9 mouse cellular contexts compared by ENCODE assay signal in the genomic region with DNA sequence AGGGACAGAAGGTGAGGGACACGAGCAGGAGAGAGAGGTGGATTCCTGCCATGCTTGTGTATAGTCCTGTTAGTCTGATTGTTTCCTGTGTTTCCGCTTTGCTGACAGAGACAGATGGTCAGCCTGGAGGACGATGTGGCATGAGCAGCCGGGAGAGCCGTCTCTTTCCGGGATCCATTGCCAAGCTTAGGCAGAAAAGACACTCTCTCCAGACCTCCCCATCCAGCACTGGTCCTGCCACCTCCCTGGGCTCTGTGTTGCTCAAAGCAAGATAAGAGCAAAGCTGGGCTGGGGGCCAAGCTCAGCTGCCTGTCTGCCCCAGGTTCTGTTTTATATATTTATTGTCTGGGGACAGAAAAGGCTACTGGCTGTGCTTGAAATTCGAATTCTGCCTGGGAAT. TPM values are rescaled to one million over a fixed set of nuclear protein-coding genes. Genes with fewer than 3 reads are reported as not detected.
A peak's percentile ranks its signal among the peaks of the same experiment; 100 is the strongest.
DNase-seq lines count a peak whose midpoint lies in the region; ATAC-seq lines count a peak whose summit lies in the region.
"Had no signal": no experiment of that assay in that cellular context is flagged by ENCODE, and none has a peak within 500 bp of the region (broad histone marks: within the 10 kb centered on the region; RNA-seq: fewer than 3 reads in every experiment).

No protein-coding gene starts in this region.

- no peak for ATAC-seq in midbrain, embryonic 15.5 days (replicated peaks)
- no peak for ATAC-seq in midbrain, embryonic 11.5 days (ENCODE audit: low FRiP score)
- peak; percentile 89 for ATAC-seq in heart, embryonic 16.5 days (replicated peaks; ENCODE audit: extremely low read depth, insufficient read depth, low FRiP score)
- no peak for ATAC-seq in erythroid progenitor cell, adult 5-6 weeks (replicated peaks; ENCODE audit: low FRiP score, poor library complexity, severe bottlenecking)

- H3K9ac ChIP-seq in midbrain, embryonic 15.5 days = no peak overlapping the region
- H3K9ac ChIP-seq in midbrain, embryonic 11.5 days (ENCODE audit: low read length) = no peak overlapping the region
- H3K9ac ChIP-seq in heart, embryonic 16.5 days (ENCODE audit: low read length) = peak overlapping the region; percentile 21; the same call in 1 of the 2 replicates
- H3K9ac ChIP-seq: neural tube, embryonic 13.5 days had no signal

- H3K27me3 ChIP-seq in midbrain, embryonic 15.5 days (replicated peaks) = no peaks in the 10 kb centered on the region
- no peaks in the 10 kb centered on the region for H3K27me3 ChIP-seq in midbrain, embryonic 11.5 days (ENCODE audit: control insufficient read depth, insufficient read depth, low read length)
- no peaks in the 10 kb centered on the region for H3K27me3 ChIP-seq in heart, embryonic 16.5 days (ENCODE audit: control insufficient read depth, insufficient read depth, low read length)
- H3K27me3 ChIP-seq: neural tube, embryonic 13.5 days had no signal

- WGBS in midbrain, embryonic 15.5 days = 70% methylated on average over 7 of the region's 7 CpGs
- 87% methylated on average over 7 of the region's 7 CpGs for WGBS in midbrain, embryonic 11.5 days
- WGBS in heart, embryonic 16.5 days = 8% methylated on average over 7 of the region's 7 CpGs

- H3K4me3 ChIP-seq in midbrain, embryonic 15.5 days = no peak overlapping the region
- no peak overlapping the region for H3K4me3 ChIP-seq in midbrain, embryonic 11.5 days (ENCODE audit: low read depth, low read length)
- peak overlapping the region; percentile 3; the same call in 1 of the 2 replicates for H3K4me3 ChIP-seq in heart, embryonic 16.5 days (ENCODE audit: low read length)
- H3K4me3 ChIP-seq: neural tube, embryonic 13.5 days had no signal

- 0 out of 2 replicates have a peak overlapping the region, but pooled peaks have one; percentile 32 for H3K27ac ChIP-seq in midbrain, embryonic 15.5 days
- no peak overlapping the region for H3K27ac ChIP-seq in midbrain, embryonic 11.5 days (ENCODE audit: low read depth, low read length)
- peak overlapping the region; percentile 85 for H3K27ac ChIP-seq in heart, embryonic 16.5 days (ENCODE audit: low read length)
- H3K27ac ChIP-seq: neural tube, embryonic 13.5 days had no signal

- H3K4me2 ChIP-seq in midbrain, embryonic 15.5 days = no peak overlapping the region
- no peak overlapping the region for H3K4me2 ChIP-seq in midbrain, embryonic 11.5 days
- H3K4me2 ChIP-seq in heart, embryonic 16.5 days (ENCODE audit: low read depth, low read length) = peak overlapping the region; percentile 13; the same call in 1 of the 2 replicates
- H3K4me2 ChIP-seq: neural tube, embryonic 13.5 days had no signal

- no peak for DNase-seq in midbrain, embryonic 11.5 days (ENCODE audit: low spot score, missing footprints)
- peak; percentile 92 to 97 for DNase-seq in cerebellum, adult 18-20 months
- peak; percentile 70 to 81 for DNase-seq in kidney, postnatal 4 days
- peak; percentile 72 for DNase-seq in testis, postnatal 14 days (ENCODE audit: low spot score)
- DNase-seq in thymus, postnatal 4 days = no peak

- no peaks in the 10 kb centered on the region for H3K9me3 ChIP-seq in midbrain, embryonic 15.5 days
- H3K9me3 ChIP-seq in midbrain, embryonic 11.5 days (ENCODE audit: control insufficient read depth, low read length) = no peaks in the 10 kb centered on the region
- H3K9me3 ChIP-seq in heart, embryonic 16.5 days (replicated peaks; ENCODE audit: control insufficient read depth, low read length) = no peaks in the 10 kb centered on the region
- H3K9me3 ChIP-seq: neural tube, embryonic 13.5 days had no signal

- no peaks in the 10 kb centered on the region for H3K4me1 ChIP-seq in midbrain, embryonic 15.5 days
- H3K4me1 ChIP-seq in midbrain, embryonic 11.5 days (ENCODE audit: control insufficient read depth, insufficient read depth, low read length) = no peaks in the 10 kb centered on the region
- peaks cover 35% of the 10 kb centered on the region for H3K4me1 ChIP-seq in heart, embryonic 16.5 days (ENCODE audit: control insufficient read depth, insufficient read depth, low read length)
- H3K4me1 ChIP-seq: neural tube, embryonic 13.5 days had no signal

- peaks cover 26% of the 10 kb centered on the region for H3K36me3 ChIP-seq in midbrain, embryonic 15.5 days (replicated peaks)
- H3K36me3 ChIP-seq in midbrain, embryonic 11.5 days (ENCODE audit: control insufficient read depth, insufficient read depth, low read length) = peaks cover 49% of the 10 kb centered on the region
- peaks cover 36% of the 10 kb centered on the region for H3K36me3 ChIP-seq in heart, embryonic 16.5 days (ENCODE audit: control insufficient read depth, insufficient read depth)

RNA-seq across cellular contexts. Expression of a gene that starts 12.1 kb away (rescaled TPM):
- 15.7 and 17.8 TPM in 2 replicates for polyA plus RNA-seq in midbrain, embryonic 15.5 days (2015; fragmentation: Nextera tagmentation; extraction: Ambion mirVana)
- 91.3 and 115 TPM in 2 replicates for polyA plus RNA-seq in midbrain, embryonic 11.5 days (2014; fragmentation: Nextera tagmentation; extraction: Ambion mirVana)
- 91.4 and 93.2 TPM in 2 replicates for polyA plus RNA-seq in heart, embryonic 16.5 days (2015; fragmentation: Nextera tagmentation; extraction: Ambion mirVana)
- total RNA-seq in erythroid progenitor cell, adult 5-6 weeks (2015; ENCODE audit: low replicate concordance) = 40.7 and 50.7 TPM in 2 replicates
- total RNA-seq in erythroid progenitor cell, adult 5-6 weeks (2017; ENCODE audit: low replicate concordance) = 68.7 and 98.2 TPM in 2 replicates

RNA-seq across cellular contexts. Expression of a gene that starts 24.8 kb away (rescaled TPM):
- polyA plus RNA-seq in midbrain, embryonic 15.5 days (2015; fragmentation: Nextera tagmentation; extraction: Ambion mirVana) = 15.8 and 15.9 TPM in 2 replicates
- polyA plus RNA-seq in midbrain, embryonic 11.5 days (2014; fragmentation: Nextera tagmentation; extraction: Ambion mirVana) = 18.9 and 22.1 TPM in 2 replicates
- polyA plus RNA-seq in heart, embryonic 16.5 days (2015; fragmentation: Nextera tagmentation; extraction: Ambion mirVana) = 17.7 and 19.1 TPM in 2 replicates
- 2.5 and 3.6 TPM in 2 replicates for total RNA-seq in erythroid progenitor cell, adult 5-6 weeks (2015; ENCODE audit: low replicate concordance)
- total RNA-seq in erythroid progenitor cell, adult 5-6 weeks (2017; ENCODE audit: low replicate concordance) = 3.6 and 4.1 TPM in 2 replicates

RNA-seq across cellular contexts. Expression of a gene that starts 50.5 kb away (rescaled TPM):
- 5.8 TPM in 2 replicates for polyA plus RNA-seq in midbrain, embryonic 15.5 days (2015; fragmentation: Nextera tagmentation; extraction: Ambion mirVana)
- polyA plus RNA-seq in midbrain, embryonic 11.5 days (2014; fragmentation: Nextera tagmentation; extraction: Ambion mirVana) = 3.5 and 3.9 TPM in 2 replicates
- 16.6 and 21.8 TPM in 2 replicates for polyA plus RNA-seq in heart, embryonic 16.5 days (2015; fragmentation: Nextera tagmentation; extraction: Ambion mirVana)
- total RNA-seq in erythroid progenitor cell, adult 5-6 weeks (2015; ENCODE audit: low replicate concordance) = not detected in 2 replicates
- 0.51 TPM in 1 of 2 replicates, not detected in the other for total RNA-seq in erythroid progenitor cell, adult 5-6 weeks (2017; ENCODE audit: low replicate concordance)

Comparison
In these comparisons a context has a peak if more than half of its experiments do, and no peak if none do; other contexts are left out.
1. DNase-seq: peak in cerebellum, adult 18-20 months (2 of 2), kidney, postnatal 4 days (2 of 2) and testis, postnatal 14 days (single experiment); none in midbrain, embryonic 11.5 days (single experiment) and thymus, postnatal 4 days (single experiment).